Mouse (Mus musculus) naive thymus-derived CD4-positive, alpha-beta T cell, adult 2 months (primary cell): ENCODE results near the gene Ift81.

Experiments used
- DNase-seq: peaks from one replicate; pipeline ENCODE4 v3.0.0-alpha.2; 2011; ENCODE audit warnings: low read depth

Ift81 gene

DNA sequence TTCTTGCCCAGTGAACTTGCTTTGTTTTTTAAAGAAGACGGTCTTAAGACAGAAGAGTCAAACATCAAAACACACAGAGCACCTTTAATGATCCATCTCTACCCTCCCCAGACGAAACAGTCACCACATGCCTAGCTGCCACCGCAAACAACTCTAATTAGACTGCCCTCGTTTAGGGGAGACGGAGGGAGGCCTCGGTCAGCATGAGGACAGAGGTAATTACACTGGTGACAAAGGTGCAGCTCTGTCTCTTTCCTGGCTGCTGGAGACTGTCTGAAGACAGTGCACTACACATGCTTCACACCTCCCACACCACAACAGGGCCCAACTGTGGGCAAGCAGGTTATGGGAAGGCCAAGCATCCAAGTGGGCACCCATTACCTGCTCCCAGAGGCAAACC is 66.5 kb downstream of the Ift81 start:
- DNase-seq, result peak; percentile 23

GRCm38 (mm10) chr5:122547251-122547714 is 67.0 kb downstream of the Ift81 start:
- DNase-seq, result peak; percentile 67

DNA sequence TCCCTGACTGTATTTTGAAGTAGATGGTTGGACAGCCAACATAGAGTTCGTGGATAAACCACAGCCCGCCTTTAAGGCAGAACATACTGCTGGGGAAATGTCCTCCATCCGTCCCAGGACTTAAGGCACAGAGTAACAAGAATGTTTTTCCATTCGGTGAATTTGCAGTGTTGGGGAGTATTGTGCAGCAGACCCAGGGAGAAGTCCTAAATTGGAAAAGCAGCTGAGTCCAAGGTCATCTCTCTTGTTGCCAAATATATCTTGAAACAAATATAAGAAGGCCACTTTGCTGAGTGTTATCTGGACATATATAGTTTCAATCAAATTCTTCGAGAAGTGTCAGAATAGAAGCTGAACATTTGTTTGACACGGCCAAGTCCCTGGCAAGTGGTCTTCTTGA is 70.9 kb downstream of the Ift81 start:
- no peak for DNase-seq

- DNase-seq, result no peak
Observed at GRCm38 (mm10) chr5:122541871-122542270, 72.4 kb downstream of the Ift81 start.

DNA sequence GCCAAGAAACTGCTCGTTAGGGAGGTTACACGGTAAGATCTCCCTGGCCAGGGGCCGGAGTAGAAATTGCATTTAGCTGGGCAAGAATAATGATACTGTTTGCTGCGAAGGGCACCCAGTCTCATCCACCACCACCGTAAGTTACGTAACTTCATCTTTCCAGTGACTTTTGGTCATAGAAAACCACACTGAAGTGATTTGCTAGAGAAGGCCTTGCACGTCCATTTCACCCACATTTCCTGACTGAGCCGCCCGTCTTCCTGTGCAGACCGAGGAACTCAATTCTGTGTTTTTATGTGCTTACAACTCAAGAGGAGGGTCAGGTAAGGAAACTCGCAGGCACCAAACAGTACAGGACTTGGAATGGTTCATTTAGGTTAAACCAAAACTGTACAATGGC is 76.2 kb downstream of the Ift81 start:
- DNase-seq, result no peak

GRCm38 (mm10) chr5:122537654-122538053 is 76.7 kb downstream of the Ift81 start:
- DNase-seq, result no peak

- no peak for DNase-seq
Observed at GRCm38 (mm10) chr5:122533884-122534283, 80.4 kb downstream of the Ift81 start.

- DNase-seq, result no peak
Observed at GRCm38 (mm10) chr5:122529913-122530604, 84.3 kb downstream of the Ift81 start.

DNA sequence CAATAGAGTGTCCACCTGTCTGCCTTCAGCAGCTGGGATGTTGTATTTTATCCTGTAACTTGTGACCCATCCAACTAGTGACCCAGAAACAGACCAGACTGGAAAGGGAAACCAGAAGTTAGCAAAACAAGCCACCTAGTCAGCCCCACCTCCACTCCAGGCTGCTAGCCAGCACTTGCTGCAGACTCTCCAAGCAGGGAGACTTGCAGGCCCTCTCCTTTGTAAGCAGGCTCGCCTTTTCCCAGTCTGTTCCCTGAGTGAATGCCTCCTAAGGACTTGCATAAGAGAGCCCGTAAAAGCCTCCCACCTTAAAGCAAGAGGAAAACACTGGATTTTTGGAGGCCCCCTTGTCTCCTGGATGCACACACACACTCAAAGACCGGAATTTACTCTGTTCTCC is 85.0 kb downstream of the Ift81 start:
- DNase-seq, result no peak

GRCm38 (mm10) chr5:122528591-122528990 is 85.7 kb downstream of the Ift81 start:
- no peak for DNase-seq

- DNase-seq, result no peak
Observed at GRCm38 (mm10) chr5:122527761-122528160, 86.6 kb downstream of the Ift81 start.

- no peak for DNase-seq
Observed at GRCm38 (mm10) chr5:122526878-122527730, 87.2 kb downstream of the Ift81 start.

GRCm38 (mm10) chr5:122526405-122526804 is 87.9 kb downstream of the Ift81 start:
- DNase-seq, result no peak

GRCm38 (mm10) chr5:122525238-122525931 is 88.9 kb downstream of the Ift81 start:
- DNase-seq, result no peak

DNA sequence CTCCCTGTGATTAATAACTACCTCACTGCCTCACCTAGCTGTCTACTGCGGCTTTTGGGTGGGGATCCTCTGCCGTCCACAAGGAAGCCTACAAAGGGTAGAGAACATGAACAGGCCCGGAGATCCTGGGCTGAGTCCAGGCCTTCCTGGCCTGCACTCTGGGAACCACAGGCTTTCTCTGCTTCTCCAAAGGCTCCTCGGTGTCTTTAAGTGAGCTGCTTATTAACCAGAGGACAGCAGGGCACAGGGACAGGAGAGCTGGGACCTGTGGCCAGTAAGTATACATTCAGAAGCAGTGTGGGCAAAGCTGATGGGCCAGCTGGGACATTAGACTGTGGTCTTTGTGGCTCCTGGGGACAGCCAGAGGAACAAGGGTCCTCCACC is 89.5 kb downstream of the Ift81 start:
- DNase-seq, result no peak

GRCm38 (mm10) chr5:122524244-122524643 is 90.1 kb downstream of the Ift81 start:
- DNase-seq, result no peak

GRCm38 (mm10) chr5:122521130-122521473 is 93.2 kb downstream of the Ift81 start:
- DNase-seq, result no peak

- no peak for DNase-seq
Observed at GRCm38 (mm10) chr5:122520254-122521129, 93.8 kb downstream of the Ift81 start.

GRCm38 (mm10) chr5:122519043-122519660 is 95.2 kb downstream of the Ift81 start:
- no peak for DNase-seq

- no peak for DNase-seq
Observed at GRCm38 (mm10) chr5:122518247-122518646, 96.1 kb downstream of the Ift81 start.

DNA sequence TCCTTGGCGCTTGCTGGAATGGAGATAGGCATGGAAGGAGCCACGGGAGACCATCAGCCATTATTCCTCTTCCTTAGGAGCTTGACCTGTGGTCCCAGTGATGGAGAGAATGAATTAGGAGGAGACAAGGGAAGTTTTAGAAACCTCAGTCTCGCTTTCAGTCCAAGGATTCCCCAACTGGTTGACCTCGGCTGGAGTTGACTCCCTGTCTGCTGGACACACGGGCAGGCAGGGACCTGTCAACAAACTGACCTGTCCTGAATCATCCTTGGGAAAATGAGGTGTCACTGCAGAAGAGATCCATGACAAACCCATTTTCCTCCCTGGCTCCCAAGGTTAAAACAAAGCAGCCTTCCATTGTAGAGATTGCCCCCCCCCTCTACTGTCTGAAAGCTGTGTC is 97.4 kb downstream of the Ift81 start:
- DNase-seq, result no peak
